Mouse (Mus musculus) stomach, embryonic 14.5 days (tissue): ENCODE measurements around the gene Bbox1. TPM values are rescaled to one million over a fixed set of nuclear protein-coding genes. Genes with fewer than 3 reads are reported as not detected.

Experiments used
- polyA plus RNA-seq: library from polyadenylated mRNA; unstranded; fragments of >200 nt; fragmentation: Nextera tagmentation; extraction: Ambion mirVana; gene quantifications from 2 replicates; pipeline ENCODE4 v1.2.1, GENCODE M21; 2014

Bbox1 gene
- polyA plus RNA-seq, 1 experiment from 2014 or later: 0.17 TPM

Other genes starting within 250 kb of the Bbox1 start
- gene Fibin, start 48.6 kb upstream of the Bbox1 start, polyA plus RNA-seq: 41.0 and 46.1 TPM in 2 replicates